Mouse (Mus musculus): ENCODE measurements around the gene Cyp8b1. TPM values are rescaled to one million over a fixed set of nuclear protein-coding genes. Genes with fewer than 3 reads are reported as not detected.

The Cyp8b1 gene
- polyA plus RNA-seq, 1 experiment from 2014 or later: not detected

Other genes with a start within 250 kb of the Cyp8b1 start
- gene Sec22c, start 210.8 kb downstream of the Cyp8b1 start, polyA plus RNA-seq (2015; fragmentation: Nextera tagmentation; extraction: Ambion mirVana): 36.9 and 39.4 TPM in 2 replicates
- 139 and 149 TPM in 2 replicates for gene Ss18l2, start 206.0 kb downstream of the Cyp8b1 start, polyA plus RNA-seq (2015; fragmentation: Nextera tagmentation; extraction: Ambion mirVana)
- gene Nktr, start 197.1 kb downstream of the Cyp8b1 start, polyA plus RNA-seq (2015; fragmentation: Nextera tagmentation; extraction: Ambion mirVana): 51.0 and 52.1 TPM in 2 replicates
- gene Zfp651, start 157.0 kb downstream of the Cyp8b1 start, polyA plus RNA-seq (2015; fragmentation: Nextera tagmentation; extraction: Ambion mirVana): 28.8 and 30.3 TPM in 2 replicates
- gene Klhl40, start 138.7 kb downstream of the Cyp8b1 start, polyA plus RNA-seq (2015; fragmentation: Nextera tagmentation; extraction: Ambion mirVana): 1.6 and 1.9 TPM in 2 replicates
- 0.09 TPM in 1 of 2 replicates, not detected in the other for gene Hhatl, start 123.8 kb downstream of the Cyp8b1 start, polyA plus RNA-seq (2015; fragmentation: Nextera tagmentation; extraction: Ambion mirVana)
- gene Ccdc13, start 76.8 kb downstream of the Cyp8b1 start, polyA plus RNA-seq (2015; fragmentation: Nextera tagmentation; extraction: Ambion mirVana): 4.1 and 4.2 TPM in 2 replicates
- gene Higd1a, start 57.9 kb downstream of the Cyp8b1 start, polyA plus RNA-seq (2015; fragmentation: Nextera tagmentation; extraction: Ambion mirVana): 142 and 144 TPM in 2 replicates
- 2.8 and 3.5 TPM in 2 replicates for gene Ackr2, start 17.9 kb downstream of the Cyp8b1 start, polyA plus RNA-seq (2015; fragmentation: Nextera tagmentation; extraction: Ambion mirVana)
- 1.7 and 2.2 TPM in 2 replicates for gene Fam198a, start 34.7 kb upstream of the Cyp8b1 start, polyA plus RNA-seq (2015; fragmentation: Nextera tagmentation; extraction: Ambion mirVana)
- 37.1 and 37.9 TPM in 2 replicates for gene Pomgnt2, start 80.8 kb upstream of the Cyp8b1 start, polyA plus RNA-seq (2015; fragmentation: Nextera tagmentation; extraction: Ambion mirVana)
- 79.8 and 103 TPM in 2 replicates for gene Snrk, start 201.0 kb upstream of the Cyp8b1 start, polyA plus RNA-seq (2015; fragmentation: Nextera tagmentation; extraction: Ambion mirVana)

All from midbrain, embryonic 15.5 days (tissue).